Mouse (Mus musculus): ENCODE data around the gene Gm11096. TPM values are rescaled to one million over a fixed set of nuclear protein-coding genes. Genes with fewer than 3 reads are reported as not detected.
A peak's percentile ranks its signal among the peaks of the same experiment; 100 is the strongest.

The Gm11096 gene
- total RNA-seq, 2 experiments from 2014 or later: not detected

DNA sequence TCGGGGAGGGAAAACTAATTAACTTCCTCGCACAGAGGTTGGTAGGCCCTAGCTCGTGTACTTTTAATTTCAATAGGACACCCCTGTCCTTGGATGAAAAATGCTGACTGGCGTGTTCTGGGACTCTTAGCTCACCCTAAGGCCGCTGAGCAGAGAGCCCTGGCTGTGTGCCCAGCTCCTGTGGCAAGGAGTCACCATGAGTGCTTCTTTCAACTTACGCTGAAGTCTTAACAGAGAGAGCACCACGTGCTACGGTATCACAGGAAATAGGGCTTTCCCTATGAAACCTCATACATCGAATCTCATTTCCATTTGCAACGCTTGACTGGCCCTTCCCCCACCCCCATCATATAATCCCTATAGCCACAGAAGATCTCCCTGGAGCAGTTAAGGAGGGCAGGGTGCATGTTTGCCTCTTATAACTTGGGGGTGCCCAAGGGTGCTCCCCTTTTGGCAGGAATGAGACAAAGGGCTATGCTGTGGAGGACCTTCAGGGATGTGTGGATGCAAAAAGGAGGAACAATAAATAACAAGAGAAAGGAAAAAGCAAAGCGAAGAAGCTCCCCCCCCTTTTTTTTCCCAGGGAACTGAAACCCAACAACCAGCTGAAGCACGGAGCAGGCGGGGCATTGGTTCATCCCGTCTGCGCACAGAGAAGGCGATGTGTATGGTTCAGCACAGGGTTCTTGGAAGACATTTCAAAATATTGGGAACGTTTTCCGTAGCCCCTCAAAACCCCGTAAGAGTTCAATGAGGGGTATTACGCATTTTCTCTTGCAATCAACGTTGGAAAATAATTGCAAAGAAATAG lies 39.0 kb downstream of the Gm11096 start:
- DNase-seq: peak; percentile 82 to 89

DNA sequence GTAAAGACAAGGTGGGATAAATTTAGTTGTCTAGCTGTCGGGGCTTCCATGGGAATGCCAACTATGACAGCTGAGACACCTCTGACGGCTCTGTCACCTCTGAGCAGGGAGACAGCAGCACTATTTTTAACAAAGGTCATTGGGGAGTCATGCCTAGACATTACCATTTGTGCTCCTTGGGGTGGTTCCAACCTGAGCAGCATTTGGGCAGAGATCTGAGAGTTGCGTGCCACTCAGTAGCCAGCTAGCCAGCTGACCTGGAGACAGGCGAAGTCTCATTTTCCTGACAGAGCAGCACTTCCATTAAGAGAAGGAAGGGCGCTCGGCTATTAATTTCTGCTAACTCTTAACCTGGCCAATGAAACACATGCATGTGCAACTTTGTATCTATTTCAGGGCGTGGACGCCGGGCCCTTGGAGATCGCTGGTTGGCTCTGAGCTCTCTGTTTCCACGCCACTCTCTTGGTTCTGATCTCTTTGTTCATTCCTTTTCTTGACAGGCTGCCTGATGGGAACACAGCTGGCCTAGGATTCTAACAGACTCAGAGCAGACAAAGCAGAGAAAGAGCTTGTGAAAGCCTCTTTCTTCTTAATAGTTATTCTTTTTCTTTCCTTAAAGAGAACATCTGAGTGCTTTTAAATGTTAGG lies 40.4 kb downstream of the Gm11096 start:
- DNase-seq: peak; percentile 75 to 85

DNA sequence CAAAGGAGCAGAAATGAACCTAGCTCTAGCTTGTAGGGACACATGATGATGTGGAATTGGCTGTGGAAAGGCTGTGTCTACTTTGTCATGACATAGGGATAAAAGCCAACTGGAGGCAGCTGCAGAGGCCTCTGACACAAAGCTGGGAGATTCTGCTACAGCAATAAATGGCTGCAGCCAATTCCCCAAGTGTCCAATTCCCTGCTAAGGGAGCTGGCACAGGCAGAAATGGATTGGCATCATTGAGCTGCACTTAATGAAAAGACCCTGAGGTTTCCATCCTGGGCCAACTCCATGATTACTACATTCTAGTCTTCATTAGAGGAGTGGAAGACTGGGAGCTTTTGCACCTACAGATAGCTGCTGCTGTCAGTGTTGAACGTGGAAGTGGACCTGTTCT lies 44.8 kb downstream of the Gm11096 start:
- DNase-seq: no peak
